Mouse (Mus musculus) induced T-regulatory cell, adult 2 months (primary cell): Measurements from ENCODE around the gene Scn4b.

Source experiments
- DNase-seq: peaks from one replicate; pipeline ENCODE4 v3.0.0-alpha.2; 2012; ENCODE audit warnings: low read depth

Scn4b gene

GRCm38 (mm10) chr9:45138191-45139032 is at the start of gene Scn4b:
Gene Scn4b, plus strand, starts transcription at chr9:45138395.
- peak; percentile 53 for DNase-seq

GRCm38 (mm10) chr9:45090811-45091210 is 47.4 kb upstream of the Scn4b start:
- no peak for DNase-seq

GRCm38 (mm10) chr9:45092641-45093040 is 45.6 kb upstream of the Scn4b start:
- no peak for DNase-seq

- no peak for DNase-seq
Measured at GRCm38 (mm10) chr9:45095149-45095937, 42.9 kb upstream of the Scn4b start.

GRCm38 (mm10) chr9:45097877-45098276 is 40.3 kb upstream of the Scn4b start:
- DNase-seq = no peak

GRCm38 (mm10) chr9:45098426-45098825 is 39.8 kb upstream of the Scn4b start:
- DNase-seq = no peak

GRCm38 (mm10) chr9:45102528-45102927 is 35.7 kb upstream of the Scn4b start:
- no peak for DNase-seq

- no peak for DNase-seq
Measured at GRCm38 (mm10) chr9:45103211-45103979, 34.8 kb upstream of the Scn4b start.

- DNase-seq = no peak
Measured at GRCm38 (mm10) chr9:45105596-45106374, 32.4 kb upstream of the Scn4b start.

GRCm38 (mm10) chr9:45115706-45116105 is 22.5 kb upstream of the Scn4b start:
- no peak for DNase-seq

- peak; percentile 56 for DNase-seq
Measured at GRCm38 (mm10) chr9:45116819-45117218, 21.4 kb upstream of the Scn4b start.

GRCm38 (mm10) chr9:45117741-45118431 is 20.3 kb upstream of the Scn4b start, which contains the start of gene Scn2b:
Gene Scn2b, plus strand, starts transcription at chr9:45117782.
- no peak for DNase-seq

- no peak for DNase-seq
Measured at GRCm38 (mm10) chr9:45118552-45118951, 19.6 kb upstream of the Scn4b start.

GRCm38 (mm10) chr9:45119316-45119953 is 18.8 kb upstream of the Scn4b start:
- peak; percentile 37 for DNase-seq

- DNase-seq = no peak
Measured at GRCm38 (mm10) chr9:45119954-45120530, 18.2 kb upstream of the Scn4b start.

GRCm38 (mm10) chr9:45120567-45120966 is 17.6 kb upstream of the Scn4b start:
- no peak for DNase-seq

- DNase-seq = no peak
Measured at GRCm38 (mm10) chr9:45121001-45121400, 17.2 kb upstream of the Scn4b start.

GRCm38 (mm10) chr9:45121769-45122168 is 16.4 kb upstream of the Scn4b start:
- peak; percentile 90 for DNase-seq

GRCm38 (mm10) chr9:45122209-45122761 is 15.9 kb upstream of the Scn4b start:
- DNase-seq = peak; percentile 86

- DNase-seq = no peak
Measured at GRCm38 (mm10) chr9:45125211-45125610, 13.0 kb upstream of the Scn4b start.
